Mouse (Mus musculus) liver, embryonic 14.5 days (tissue): ENCODE data around the gene Gm10644. TPM values are rescaled to one million over a fixed set of nuclear protein-coding genes. Genes with fewer than 3 reads are reported as not detected.
A peak's percentile ranks its signal among the peaks of the same experiment; 100 is the strongest.

Source experiments
- ATAC-seq: fragments of 200-750 bp; cut with Nextera tagmentation; 2 replicates; pipeline ENCODE4 v1.8.0; 2017; ENCODE audit warnings: moderate number of reproducible peaks, mild to moderate bottlenecking, moderate library complexity; ENCODE audit not compliant: insufficient read depth
- DNase-seq, 3 experiments: peaks; one replicate each; pipeline ENCODE4 v3.0.0-alpha.2; 2012 to 2013; ENCODE audit warnings: low read depth in 3 of 3, low spot score in 3 of 3
- H3K27ac ChIP-seq: fragments of 300-500 bp; sonication (generic); 2 replicates; pipeline ENCODE4 v1.5.1; 2014; ENCODE audit warnings: moderate library complexity, mild to moderate bottlenecking, control low read depth, inconsistent platforms
- H3K27me3 ChIP-seq: fragments of 300-500 bp; sonication (generic); 2 replicates; pipeline ENCODE4 v1.6.1; 2014; ENCODE audit warnings: mild to moderate bottlenecking, low read length, moderate library complexity; ENCODE audit not compliant: control insufficient read depth, insufficient read depth
- H3K36me3 ChIP-seq: fragments of 300-500 bp; sonication (generic); replicated peaks from 2 replicates; pipeline ENCODE4 v1.6.1; 2014; ENCODE audit warnings: low read depth; ENCODE audit not compliant: control insufficient read depth, insufficient read depth
- H3K4me1 ChIP-seq, 2 experiments: fragments of 200-500 bp in 1 of 2; fragments of 300-500 bp in 1 of 2; sonication (generic) in 1 of 2; replicated peaks; 2 replicates each; pipeline ENCODE4 v1.6.1; 2012 to 2014; ENCODE audit warnings: antibody characterized with exemption in 1 of 2, inconsistent platforms in 1 of 2, low read length in 1 of 2; ENCODE audit not compliant: control insufficient read depth in 2 of 2, insufficient read depth in 2 of 2
- H3K4me2 ChIP-seq: fragments of 300-500 bp; sonication (generic); 2 replicates; pipeline ENCODE4 v1.6.1; 2014; ENCODE audit warnings: low read depth, mild to moderate bottlenecking, control low read depth, moderate library complexity
- H3K4me3 ChIP-seq, 2 experiments: fragments of 200-500 bp in 1 of 2; fragments of 300-500 bp in 1 of 2; sonication (generic) in 1 of 2; 2 replicates each; pipeline ENCODE4 v1.5.1; 2012 to 2014; ENCODE audit warnings: low read depth in 2 of 2, low read length in 2 of 2, mild to moderate bottlenecking in 2 of 2, control low read depth in 1 of 2, inconsistent platforms in 1 of 2, moderate library complexity in 1 of 2; ENCODE audit not compliant: insufficient read depth in 1 of 2
- H3K9ac ChIP-seq: fragments of 300-500 bp; sonication (generic); replicated peaks from 2 replicates; pipeline ENCODE4 v1.6.1; 2014; ENCODE audit warnings: mild to moderate bottlenecking, control low read depth, moderate library complexity
- H3K9me3 ChIP-seq: fragments of 300-500 bp; sonication (generic); 2 replicates; pipeline ENCODE4 v1.6.1; 2016; ENCODE audit warnings: low read length, mixed read lengths; ENCODE audit not compliant: control insufficient read depth
- CTCF ChIP-seq: IDR thresholded peaks from 2 replicates; pipeline ENCODE4 v1.5.1; 2016; ENCODE audit warnings: antibody characterized with exemption, low read depth, control low read depth
- EP300 ChIP-seq: IDR thresholded peaks from 2 replicates; pipeline ENCODE4 v1.6.1; 2016; ENCODE audit warnings: antibody characterized with exemption, low read depth
- WGBS: fragments of 180-500 bp; shearing (Covaris S2); extraction: QIAGEN DNeasy Blood & Tissue Kit; methylation state at CpG from one replicate; pipeline ENCODE4 v1.1.7; 2014; ENCODE audit not compliant: insufficient replicate concordance; 5-methylcytosine and 5-hydroxymethylcytosine counted together
- microRNA-seq: library from miRNA; unstranded; fragments of <30 nt; microRNA quantifications from one replicate; pipeline ENCODE4, GENCODE M21; 2016
- polyA plus RNA-seq, 2 experiments: library from polyadenylated mRNA; depleted of rRNA in 1 of 2; stranded (reverse) in 1 of 2; unstranded in 1 of 2; fragments of >200 nt; fragmentation: Nextera tagmentation in 1 of 2; extraction: Ambion mirVana in 1 of 2; gene quantifications; 2 replicates each; pipeline versions ENCODE4 v1.2.1 to v1.2.3; 2012 to 2014

Gene Gm10644
- polyA plus RNA-seq, 2 experiments = 0.09 to 0.30 TPM

- H3K4me2 ChIP-seq = no peak overlapping the region
- H3K27me3 ChIP-seq = peaks cover 11% of the 10 kb centered on the region
- ATAC-seq (no peak), DNase-seq (peak in 2 of 3 experiments; percentile 37 to 51)
- WGBS = under 1% methylated on average over 5 of the region's 5 CpGs
- peaks cover 0 to 4% of the 10 kb centered on the region in 2 experiments; a peak in 1 of 4 replicates for H3K4me1 ChIP-seq
- H3K4me3 ChIP-seq = no peak overlapping the region
- no peaks in the 10 kb centered on the region for H3K9me3 ChIP-seq
- H3K9ac ChIP-seq = no peak overlapping the region
- TF ChIP-seq EP300 (no peak), CTCF (peak; percentile 95)
- no peaks in the 10 kb centered on the region for H3K36me3 ChIP-seq
- no peak overlapping the region for H3K27ac ChIP-seq
Measured at GRCm38 (mm10) chr8:83893915-83894314, 61.1 kb downstream of the Gm10644 start.

GRCm38 (mm10) chr8:83892061-83892460, 62.9 kb downstream of the Gm10644 start:
- no peak overlapping the region for H3K4me2 ChIP-seq
- 50% methylated on average over 4 of the region's 4 CpGs for WGBS
- no peak overlapping the region for H3K9ac ChIP-seq
- DNase-seq (no peak), ATAC-seq (no peak)
- no peaks in the 10 kb centered on the region for H3K9me3 ChIP-seq
- TF ChIP-seq EP300 (no peak), CTCF (no peak)
- no peak overlapping the region for H3K4me3 ChIP-seq
- peaks cover 4% of the 10 kb centered on the region for H3K27me3 ChIP-seq
- no peak overlapping the region for H3K27ac ChIP-seq
- no peaks in the 10 kb centered on the region for H3K36me3 ChIP-seq
- H3K4me1 ChIP-seq = no peaks in the 10 kb centered on the region

GRCm38 (mm10) chr8:83888409-83888808, 66.6 kb downstream of the Gm10644 start:
- Histone ChIP-seq H3K27ac (no peak overlapping the region), H3K27me3 (no peaks in the 10 kb centered on the region), H3K9me3 (no peaks in the 10 kb centered on the region), H3K9ac (no peak overlapping the region), H3K36me3 (no peaks in the 10 kb centered on the region), H3K4me3 (no peak overlapping the region), H3K4me2 (no peak overlapping the region), H3K4me1 (no peaks in the 10 kb centered on the region)
- ATAC-seq (no peak), DNase-seq (no peak)
- TF ChIP-seq CTCF (no peak), EP300 (no peak)
- WGBS = 61% methylated on average over 2 of the region's 2 CpGs

Small RNA genes lying within 50 kb of the gene (microRNA-seq; reads per million reads assigned to microRNA genes)
- not detected for gene Gm44330
- gene Gm44450 = not detected

Other genes with a start within 250 kb of the Gm10644 start
- 92.3 and 110 TPM in 2 replicates for gene Ddx39, start 240.0 kb downstream of the Gm10644 start, polyA plus RNA-seq (2012; rRNA removed)
- gene Ddx39, start 240.0 kb downstream of the Gm10644 start, polyA plus RNA-seq (2014; fragmentation: Nextera tagmentation; extraction: Ambion mirVana) = 191 and 199 TPM in 2 replicates
- gene Adgre5, start 213.9 kb downstream of the Gm10644 start, polyA plus RNA-seq (2012; rRNA removed) = 8.6 and 11.3 TPM in 2 replicates
- gene Adgre5, start 213.9 kb downstream of the Gm10644 start, polyA plus RNA-seq (2014; fragmentation: Nextera tagmentation; extraction: Ambion mirVana) = 8.7 and 8.9 TPM in 2 replicates
- 4.5 and 6.1 TPM in 2 replicates for gene Adgrl1, start 55.1 kb downstream of the Gm10644 start, polyA plus RNA-seq (2012; rRNA removed)
- 1.2 and 1.7 TPM in 2 replicates for gene Adgrl1, start 55.1 kb downstream of the Gm10644 start, polyA plus RNA-seq (2014; fragmentation: Nextera tagmentation; extraction: Ambion mirVana)
- gene Asf1b, start 302 bp upstream of the Gm10644 start, polyA plus RNA-seq (2012; rRNA removed) = 92.7 and 98.5 TPM in 2 replicates
- gene Asf1b, start 302 bp upstream of the Gm10644 start, polyA plus RNA-seq (2014; fragmentation: Nextera tagmentation; extraction: Ambion mirVana) = 130 and 138 TPM in 2 replicates
- gene Prkaca, start 17.8 kb upstream of the Gm10644 start, polyA plus RNA-seq (2012; rRNA removed) = 19.9 and 24.8 TPM in 2 replicates
- 30.6 and 34.0 TPM in 2 replicates for gene Prkaca, start 17.8 kb upstream of the Gm10644 start, polyA plus RNA-seq (2014; fragmentation: Nextera tagmentation; extraction: Ambion mirVana)
- gene Samd1, start 42.5 kb upstream of the Gm10644 start, polyA plus RNA-seq (2012; rRNA removed) = 32.5 and 34.5 TPM in 2 replicates
- 9.1 and 9.3 TPM in 2 replicates for gene Samd1, start 42.5 kb upstream of the Gm10644 start, polyA plus RNA-seq (2014; fragmentation: Nextera tagmentation; extraction: Ambion mirVana)
- gene 1700067K01Rik, start 46.3 kb upstream of the Gm10644 start, polyA plus RNA-seq (2012; rRNA removed) = 0.41 and 0.65 TPM in 2 replicates
- gene 1700067K01Rik, start 46.3 kb upstream of the Gm10644 start, polyA plus RNA-seq (2014; fragmentation: Nextera tagmentation; extraction: Ambion mirVana) = 0.41 and 0.49 TPM in 2 replicates
- gene 2210011C24Rik, start 57.0 kb upstream of the Gm10644 start, polyA plus RNA-seq (2012; rRNA removed) = not detected in 2 replicates
- gene 2210011C24Rik, start 57.0 kb upstream of the Gm10644 start, polyA plus RNA-seq (2014; fragmentation: Nextera tagmentation; extraction: Ambion mirVana) = not detected in 2 replicates
- 0.11 and 0.19 TPM in 2 replicates for gene Palm3, start 66.3 kb upstream of the Gm10644 start, polyA plus RNA-seq (2012; rRNA removed)
- 0.09 TPM in 1 of 2 replicates, not detected in the other for gene Palm3, start 66.3 kb upstream of the Gm10644 start, polyA plus RNA-seq (2014; fragmentation: Nextera tagmentation; extraction: Ambion mirVana)
- 0.56 and 0.70 TPM in 2 replicates for gene Il27ra, start 87.4 kb upstream of the Gm10644 start, polyA plus RNA-seq (2012; rRNA removed)
- gene Il27ra, start 87.4 kb upstream of the Gm10644 start, polyA plus RNA-seq (2014; fragmentation: Nextera tagmentation; extraction: Ambion mirVana) = 0.32 and 0.45 TPM in 2 replicates
- not detected in 2 replicates for gene Rln3, start 89.8 kb upstream of the Gm10644 start, polyA plus RNA-seq (2012; rRNA removed)
- gene Rln3, start 89.8 kb upstream of the Gm10644 start, polyA plus RNA-seq (2014; fragmentation: Nextera tagmentation; extraction: Ambion mirVana) = not detected in 2 replicates
- 0.08 and 0.22 TPM in 2 replicates for gene Gm10643, start 109.9 kb upstream of the Gm10644 start, polyA plus RNA-seq (2012; rRNA removed)
- gene Gm10643, start 109.9 kb upstream of the Gm10644 start, polyA plus RNA-seq (2014; fragmentation: Nextera tagmentation; extraction: Ambion mirVana) = 0.16 TPM in 1 of 2 replicates, not detected in the other
- 4.6 and 5.0 TPM in 2 replicates for gene Rfx1, start 111.6 kb upstream of the Gm10644 start, polyA plus RNA-seq (2012; rRNA removed)
- gene Rfx1, start 111.6 kb upstream of the Gm10644 start, polyA plus RNA-seq (2014; fragmentation: Nextera tagmentation; extraction: Ambion mirVana) = 1.5 and 2.6 TPM in 2 replicates
- gene Dcaf15, start 149.6 kb upstream of the Gm10644 start, polyA plus RNA-seq (2012; rRNA removed) = 16.8 and 17.1 TPM in 2 replicates
- 2.5 and 3.2 TPM in 2 replicates for gene Dcaf15, start 149.6 kb upstream of the Gm10644 start, polyA plus RNA-seq (2014; fragmentation: Nextera tagmentation; extraction: Ambion mirVana)
- 0.03 and 0.04 TPM in 2 replicates for gene Podnl1, start 170.8 kb upstream of the Gm10644 start, polyA plus RNA-seq (2012; rRNA removed)
- not detected in 2 replicates for gene Podnl1, start 170.8 kb upstream of the Gm10644 start, polyA plus RNA-seq (2014; fragmentation: Nextera tagmentation; extraction: Ambion mirVana)
- gene Cc2d1a, start 192.7 kb upstream of the Gm10644 start, polyA plus RNA-seq (2012; rRNA removed) = 3.0 and 3.4 TPM in 2 replicates
- gene Cc2d1a, start 192.7 kb upstream of the Gm10644 start, polyA plus RNA-seq (2014; fragmentation: Nextera tagmentation; extraction: Ambion mirVana) = 2.3 and 3.6 TPM in 2 replicates
- gene 4930432K21Rik, start 192.8 kb upstream of the Gm10644 start, polyA plus RNA-seq (2012; rRNA removed) = 0.15 and 0.19 TPM in 2 replicates
- 0.25 TPM in 1 of 2 replicates, not detected in the other for gene 4930432K21Rik, start 192.8 kb upstream of the Gm10644 start, polyA plus RNA-seq (2014; fragmentation: Nextera tagmentation; extraction: Ambion mirVana)
- gene Nanos3, start 230.0 kb upstream of the Gm10644 start, polyA plus RNA-seq (2012; rRNA removed) = 0.12 TPM in 1 of 2 replicates, not detected in the other
- not detected in 2 replicates for gene Nanos3, start 230.0 kb upstream of the Gm10644 start, polyA plus RNA-seq (2014; fragmentation: Nextera tagmentation; extraction: Ambion mirVana)